Comparison of ENCODE assay signal across 23 mouse cellular contexts in the genomic region with DNA sequence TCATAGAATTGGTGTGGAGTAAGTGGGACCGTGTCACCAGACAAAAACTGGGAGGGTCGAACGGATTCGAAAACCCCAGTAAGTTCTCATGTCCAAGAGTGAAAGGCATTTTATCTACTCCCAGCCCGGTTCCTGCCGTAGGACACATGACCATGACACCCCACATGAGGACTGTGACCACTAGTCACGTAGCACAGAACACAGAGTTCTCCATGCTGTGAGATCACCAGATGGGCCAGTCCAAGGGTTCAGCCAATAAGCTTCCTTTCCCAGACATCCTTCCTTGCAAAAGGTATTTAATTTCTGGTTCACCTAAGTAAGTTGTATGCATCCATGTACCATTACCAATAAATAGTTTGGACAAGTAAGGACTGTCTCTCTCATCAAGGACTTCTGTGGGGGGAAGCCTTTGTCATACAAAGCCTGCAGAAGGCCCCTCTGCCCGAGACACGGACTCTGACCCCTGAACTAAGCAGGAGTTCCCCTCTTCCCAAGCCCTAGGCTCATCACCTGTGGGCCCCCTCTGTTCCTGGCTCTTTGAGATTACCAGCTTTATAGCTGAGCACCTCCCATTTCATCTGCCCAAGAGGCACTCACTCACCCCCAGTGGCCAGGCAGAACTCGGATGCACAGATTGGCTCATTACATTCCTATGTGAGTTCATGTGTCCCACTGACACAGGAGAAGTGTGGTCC. TPM values are rescaled to one million over a fixed set of nuclear protein-coding genes. Genes with fewer than 3 reads are reported as not detected.
DNase-seq lines count a peak whose midpoint lies in the region; ATAC-seq and TF ChIP-seq lines count a peak whose summit lies in the region.
"Had no signal": no experiment of that assay in that cellular context is flagged by ENCODE, and none has a peak within 500 bp of the region (broad histone marks: within the 10 kb centered on the region; RNA-seq: fewer than 3 reads in every experiment).

No protein-coding gene starts in this region.

- no peak for DNase-seq in stomach, postnatal 0 days (ENCODE audit: low spot score)
- no peak for DNase-seq in gastrocnemius, postnatal 4 days (ENCODE audit: low spot score in 2 of 2)
- DNase-seq in retina, postnatal 1 day: no peak
- DNase-seq: adrenal gland, adult 8-10 months; adrenal gland, postnatal 14 days; adrenal gland, postnatal 36 days; B cell, adult 2 months; cerebellum, adult 11-12 months; cerebellum, adult 2 months; cerebellum, adult 9-10 months; cerebellum, postnatal 10 days; cerebellum, postnatal 25 days had no signal

- ATAC-seq in stomach, embryonic 15.5 days (ENCODE audit: insufficient read depth, low FRiP score, low read depth): peak; percentile 53; the same call in 1 of the 2 replicates
- ATAC-seq in stomach, postnatal 0 days (ENCODE audit: low FRiP score, low TSS enrichment): no peak
- peak; percentile 88 for ATAC-seq in intestine, postnatal 0 days
- ATAC-seq: activated CD4-positive, CD25-positive, alpha-beta regulatory T cell, adult 4 months; CD4-positive, CD25-positive, alpha-beta regulatory T cell, adult 4 months; forebrain, embryonic 13.5 days; forebrain, embryonic 15.5 days; Patski had no signal

- no peaks in the 10 kb centered on the region for H3K27me3 ChIP-seq in stomach, embryonic 15.5 days (replicated peaks)
- no peaks in the 10 kb centered on the region for H3K27me3 ChIP-seq in stomach, postnatal 0 days (ENCODE audit: control insufficient read depth, insufficient read depth, low read length)
- no peaks in the 10 kb centered on the region for H3K27me3 ChIP-seq in intestine, postnatal 0 days (replicated peaks; ENCODE audit: control insufficient read depth, insufficient read depth, low read length)
- H3K27me3 ChIP-seq: CH12.LX; embryonic facial prominence, embryonic 12.5 days; forebrain, embryonic 13.5 days; forebrain, embryonic 15.5 days; Patski had no signal

- no peak overlapping the region for H3K9ac ChIP-seq in stomach, embryonic 15.5 days
- no peak overlapping the region for H3K9ac ChIP-seq in stomach, postnatal 0 days (ENCODE audit: low read length)
- H3K9ac ChIP-seq in intestine, postnatal 0 days (ENCODE audit: low read depth, low read length): no peak overlapping the region
- H3K9ac ChIP-seq: embryonic facial prominence, embryonic 12.5 days; forebrain, embryonic 13.5 days; forebrain, embryonic 15.5 days had no signal

- TF ChIP-seq CTCF in stomach, postnatal 0 days (IDR thresholded peaks at IDR 0.05; ENCODE audit: low read depth): no peak
- TF ChIP-seq CTCF in intestine, postnatal 0 days (IDR thresholded peaks at IDR 0.05; ENCODE audit: low read depth): peak; percentile 22; the same call in 1 of the 2 replicates

- H3K4me3 ChIP-seq in stomach, embryonic 15.5 days (replicated peaks): no peak overlapping the region
- no peak overlapping the region for H3K4me3 ChIP-seq in stomach, postnatal 0 days (ENCODE audit: low read depth, low read length)
- no peak overlapping the region for H3K4me3 ChIP-seq in intestine, postnatal 0 days (ENCODE audit: low read depth, low read length)
- H3K4me3 ChIP-seq: embryonic facial prominence, embryonic 10.5 days; embryonic facial prominence, embryonic 12.5 days; forebrain, embryonic 13.5 days; forebrain, embryonic 15.5 days had no signal

- WGBS in stomach, embryonic 15.5 days: 90% methylated on average over 10 of the region's 10 CpGs
- WGBS in stomach, postnatal 0 days: 92% methylated on average over 10 of the region's 10 CpGs
- 60% methylated on average over 10 of the region's 10 CpGs for WGBS in intestine, postnatal 0 days

- H3K4me2 ChIP-seq in stomach, embryonic 15.5 days: no peak overlapping the region
- no peak overlapping the region for H3K4me2 ChIP-seq in stomach, postnatal 0 days (replicated peaks; ENCODE audit: low read depth)
- H3K4me2 ChIP-seq in intestine, postnatal 0 days (replicated peaks; ENCODE audit: low read depth): no peak overlapping the region
- H3K4me2 ChIP-seq: embryonic facial prominence, embryonic 12.5 days; forebrain, embryonic 13.5 days; forebrain, embryonic 15.5 days had no signal

- H3K36me3 ChIP-seq in stomach, embryonic 15.5 days: no peaks in the 10 kb centered on the region
- no peaks in the 10 kb centered on the region for H3K36me3 ChIP-seq in stomach, postnatal 0 days (ENCODE audit: control insufficient read depth, insufficient read depth, low read length)
- peaks cover 22% of the 10 kb centered on the region for H3K36me3 ChIP-seq in intestine, postnatal 0 days (ENCODE audit: control insufficient read depth, insufficient read depth)
- H3K36me3 ChIP-seq: embryonic facial prominence, embryonic 10.5 days; embryonic facial prominence, embryonic 12.5 days; forebrain, embryonic 15.5 days; G1E had no signal

- H3K27ac ChIP-seq in stomach, embryonic 15.5 days: no peak overlapping the region
- H3K27ac ChIP-seq in stomach, postnatal 0 days (replicated peaks): no peak overlapping the region
- H3K27ac ChIP-seq in intestine, postnatal 0 days (ENCODE audit: low read depth, low read length): peak overlapping the region; percentile 84
- H3K27ac ChIP-seq: embryonic facial prominence, embryonic 10.5 days; embryonic facial prominence, embryonic 12.5 days; forebrain, embryonic 13.5 days; forebrain, embryonic 15.5 days had no signal

- no peaks in the 10 kb centered on the region for H3K4me1 ChIP-seq in stomach, embryonic 15.5 days
- H3K4me1 ChIP-seq in stomach, postnatal 0 days (replicated peaks; ENCODE audit: control insufficient read depth, insufficient read depth): 0 out of 2 replicates have a peak, but pooled peaks cover 2% of the 10 kb centered on the region
- H3K4me1 ChIP-seq in intestine, postnatal 0 days (replicated peaks; ENCODE audit: control insufficient read depth, insufficient read depth, low read length): no peaks in the 10 kb centered on the region
- H3K4me1 ChIP-seq: embryonic facial prominence, embryonic 10.5 days; embryonic facial prominence, embryonic 12.5 days; forebrain, embryonic 13.5 days; forebrain, embryonic 15.5 days had no signal

- H3K9me3 ChIP-seq in stomach, embryonic 15.5 days: no peaks in the 10 kb centered on the region
- no peaks in the 10 kb centered on the region for H3K9me3 ChIP-seq in stomach, postnatal 0 days (ENCODE audit: control insufficient read depth, low read length)
- no peaks in the 10 kb centered on the region for H3K9me3 ChIP-seq in intestine, postnatal 0 days (ENCODE audit: control insufficient read depth)
- H3K9me3 ChIP-seq: embryonic facial prominence, embryonic 10.5 days; embryonic facial prominence, embryonic 12.5 days; forebrain, embryonic 13.5 days; forebrain, embryonic 15.5 days; G1E had no signal

- no peak for TF ChIP-seq EP300 in stomach, postnatal 0 days (optimal IDR thresholded peaks at IDR 0.05)

RNA-seq across cellular contexts. Expression of gene Tnfrsf11a, which starts 26.7 kb away (rescaled TPM):
- 4.1 TPM in 2 replicates for polyA plus RNA-seq in stomach, embryonic 15.5 days (2015; fragmentation: Nextera tagmentation; extraction: Ambion mirVana)
- polyA plus RNA-seq in stomach, postnatal 0 days (2015; fragmentation: Nextera tagmentation; extraction: Ambion mirVana): 3.2 and 3.8 TPM in 2 replicates
- 23.4 and 24.3 TPM in 2 replicates for polyA plus RNA-seq in intestine, postnatal 0 days (2015; fragmentation: Nextera tagmentation; extraction: Ambion mirVana)
- 1 to 10 TPM; 2.1 to 2.4 TPM for total RNA-seq in gastrocnemius, postnatal 4 days (2021)
- polyA plus RNA-seq: G1E had no signal
